Mouse (Mus musculus): ENCODE results near the gene Ak2. TPM values are rescaled to one million over a fixed set of nuclear protein-coding genes. Genes with fewer than 3 reads are reported as not detected.
A peak's percentile ranks its signal among the peaks of the same experiment; 100 is the strongest.

The Ak2 gene
- polyA plus RNA-seq, 1 experiment from 2014 or later, result 141 TPM

GRCm38 (mm10) chr4:129051461-129052183, 59.9 kb downstream of the Ak2 start:
- ATAC-seq (ENCODE audit: low FRiP score), result no peak
- WGBS, result 32% methylated on average over 11 of the region's 11 CpGs
- DNase-seq (ENCODE audit: low spot score, missing footprints), result no peak
- H3K27me3 ChIP-seq (ENCODE audit: control insufficient read depth, insufficient read depth, low read length), result peaks cover 15% of the 10 kb centered on the region
- H3K4me2 ChIP-seq, result no peak overlapping the region
- peaks cover 6% of the 10 kb centered on the region; the same call in 1 of the 2 replicates for H3K4me1 ChIP-seq (ENCODE audit: control insufficient read depth, insufficient read depth, low read length)
- no peaks in the 10 kb centered on the region for H3K9me3 ChIP-seq (ENCODE audit: control insufficient read depth, low read length)
- H3K9ac ChIP-seq (ENCODE audit: low read length), result no peak overlapping the region
- no peaks in the 10 kb centered on the region for H3K36me3 ChIP-seq (ENCODE audit: control insufficient read depth, insufficient read depth, low read length)
- no peak overlapping the region for H3K27ac ChIP-seq (ENCODE audit: low read depth, low read length)
- no peak overlapping the region for H3K4me3 ChIP-seq (ENCODE audit: low read depth, low read length)

GRCm38 (mm10) chr4:129054757-129055156, 63.0 kb downstream of the Ak2 start:
- H3K4me1 ChIP-seq (ENCODE audit: control insufficient read depth, insufficient read depth, low read length), result peaks cover 7% of the 10 kb centered on the region
- H3K9ac ChIP-seq (ENCODE audit: low read length), result no peak overlapping the region
- 91% methylated on average over 12 of the region's 12 CpGs for WGBS
- H3K36me3 ChIP-seq (ENCODE audit: control insufficient read depth, insufficient read depth, low read length), result no peaks in the 10 kb centered on the region
- peaks cover 10% of the 10 kb centered on the region for H3K27me3 ChIP-seq (ENCODE audit: control insufficient read depth, insufficient read depth, low read length)
- no peak overlapping the region for H3K4me3 ChIP-seq (ENCODE audit: low read depth, low read length)
- H3K27ac ChIP-seq (ENCODE audit: low read depth, low read length), result no peak overlapping the region
- ATAC-seq (ENCODE audit: low FRiP score), result no peak
- no peak for DNase-seq (ENCODE audit: low spot score, missing footprints)
- no peaks in the 10 kb centered on the region for H3K9me3 ChIP-seq (ENCODE audit: control insufficient read depth, low read length)
- no peak overlapping the region for H3K4me2 ChIP-seq

- no peak for ATAC-seq (ENCODE audit: low FRiP score)
- no peaks in the 10 kb centered on the region for H3K36me3 ChIP-seq (ENCODE audit: control insufficient read depth, insufficient read depth, low read length)
- no peak for DNase-seq (ENCODE audit: low spot score, missing footprints)
- no peak overlapping the region for H3K4me2 ChIP-seq
- no peak overlapping the region for H3K9ac ChIP-seq (ENCODE audit: low read length)
- H3K4me3 ChIP-seq (ENCODE audit: low read depth, low read length), result no peak overlapping the region
- no peak overlapping the region for H3K27ac ChIP-seq (ENCODE audit: low read depth, low read length)
- H3K27me3 ChIP-seq (ENCODE audit: control insufficient read depth, insufficient read depth, low read length), result peaks cover 5% of the 10 kb centered on the region
- no peaks in the 10 kb centered on the region for H3K9me3 ChIP-seq (ENCODE audit: control insufficient read depth, low read length)
- H3K4me1 ChIP-seq (ENCODE audit: control insufficient read depth, insufficient read depth, low read length), result peaks cover 10% of the 10 kb centered on the region
- 87% methylated on average over 5 of the region's 5 CpGs for WGBS
These were observed 63.8 kb downstream of the Ak2 start for GRCm38 (mm10) chr4:129055562-129055961.

- Histone ChIP-seq H3K4me1 (ENCODE audit: control insufficient read depth, insufficient read depth, low read length) (peaks cover 10% of the 10 kb centered on the region), H3K36me3 (ENCODE audit: control insufficient read depth, insufficient read depth, low read length) (no peaks in the 10 kb centered on the region), H3K4me3 (ENCODE audit: low read depth, low read length) (peak overlapping the region; percentile 88), H3K27ac (ENCODE audit: low read depth, low read length) (peak overlapping the region; percentile 82), H3K4me2 (peak overlapping the region; percentile 100), H3K9ac (ENCODE audit: low read length) (peak overlapping the region; percentile 93), H3K27me3 (ENCODE audit: control insufficient read depth, insufficient read depth, low read length) (no peaks in the 10 kb centered on the region), H3K9me3 (ENCODE audit: control insufficient read depth, low read length) (no peaks in the 10 kb centered on the region)
- 3% methylated on average over 44 of the region's 44 CpGs for WGBS
- ATAC-seq (ENCODE audit: low FRiP score), result peak; percentile 97
- peak; percentile 100 for DNase-seq (ENCODE audit: low spot score, missing footprints)
These were observed 65.9 kb downstream of the Ak2 start for GRCm38 (mm10) chr4:129057533-129058206.

GRCm38 (mm10) chr4:129058207-129059092, 66.7 kb downstream of the Ak2 start, which contains the start of gene Rnf19b:
Gene Rnf19b, plus strand, starts transcription at chr4:129058271.
- H3K9me3 ChIP-seq (ENCODE audit: control insufficient read depth, low read length), result no peaks in the 10 kb centered on the region
- H3K27me3 ChIP-seq (ENCODE audit: control insufficient read depth, insufficient read depth, low read length), result no peaks in the 10 kb centered on the region
- H3K36me3 ChIP-seq (ENCODE audit: control insufficient read depth, insufficient read depth, low read length), result no peaks in the 10 kb centered on the region
- peak within 1 kb of the TSS; percentile 88 for H3K4me3 ChIP-seq (ENCODE audit: low read depth, low read length)
- peak within 1 kb of the TSS; percentile 100 for H3K4me2 ChIP-seq
- H3K9ac ChIP-seq (ENCODE audit: low read length), result peak within 1 kb of the TSS; percentile 93
- peak; percentile 95 for DNase-seq (ENCODE audit: low spot score, missing footprints)
- WGBS, result under 1% methylated on average over 85 of the region's 107 CpGs
- peak; percentile 64; the same call in 1 of the 2 replicates for ATAC-seq (ENCODE audit: low FRiP score)
- peaks cover 10% of the 10 kb centered on the region for H3K4me1 ChIP-seq (ENCODE audit: control insufficient read depth, insufficient read depth, low read length)
- peak within 1 kb of the TSS; percentile 82 for H3K27ac ChIP-seq (ENCODE audit: low read depth, low read length)

GRCm38 (mm10) chr4:129059125-129059551, 67.4 kb downstream of the Ak2 start:
- WGBS, result 4% methylated on average over 13 of the region's 13 CpGs
- H3K27ac ChIP-seq (ENCODE audit: low read depth, low read length), result 0 out of 2 replicates have a peak overlapping the region, but pooled peaks have one; percentile 82
- H3K9me3 ChIP-seq (ENCODE audit: control insufficient read depth, low read length), result no peaks in the 10 kb centered on the region
- H3K36me3 ChIP-seq (ENCODE audit: control insufficient read depth, insufficient read depth, low read length), result no peaks in the 10 kb centered on the region
- H3K27me3 ChIP-seq (ENCODE audit: control insufficient read depth, insufficient read depth, low read length), result no peaks in the 10 kb centered on the region
- H3K4me1 ChIP-seq (ENCODE audit: control insufficient read depth, insufficient read depth, low read length), result peaks cover 10% of the 10 kb centered on the region
- DNase-seq (ENCODE audit: low spot score, missing footprints) (no peak), ATAC-seq (ENCODE audit: low FRiP score) (no peak)
- H3K4me3 ChIP-seq (ENCODE audit: low read depth, low read length), result peak overlapping the region; percentile 88
- H3K9ac ChIP-seq (ENCODE audit: low read length), result peak overlapping the region; percentile 93
- H3K4me2 ChIP-seq, result peak overlapping the region; percentile 100

- Histone ChIP-seq H3K4me1 (ENCODE audit: control insufficient read depth, insufficient read depth, low read length) (peaks cover 10% of the 10 kb centered on the region), H3K9ac (ENCODE audit: low read length) (no peak overlapping the region), H3K9me3 (ENCODE audit: control insufficient read depth, low read length) (no peaks in the 10 kb centered on the region), H3K27me3 (ENCODE audit: control insufficient read depth, insufficient read depth, low read length) (no peaks in the 10 kb centered on the region), H3K4me2 (peak overlapping the region; percentile 100), H3K4me3 (ENCODE audit: low read depth, low read length) (peak overlapping the region; percentile 12; the same call in 1 of the 2 replicates), H3K36me3 (ENCODE audit: control insufficient read depth, insufficient read depth, low read length) (no peaks in the 10 kb centered on the region), H3K27ac (ENCODE audit: low read depth, low read length) (no peak overlapping the region)
- ATAC-seq (ENCODE audit: low FRiP score) (no peak), DNase-seq (ENCODE audit: low spot score, missing footprints) (no peak)
- 60% methylated on average over 4 of the region's 4 CpGs for WGBS
These were observed 68.2 kb downstream of the Ak2 start for GRCm38 (mm10) chr4:129059922-129060321.
